Mouse (Mus musculus): Measurements from ENCODE around the gene Tesk1.

The Tesk1 gene

GRCm38 (mm10) chr4:43441639-43442038, at the start of gene Tesk1:
Gene Tesk1, plus strand, starts transcription at chr4:43441939.
- DNase-seq (ENCODE audit: low read depth in 1 of 2, low spot score in 2 of 2) = no peak

GRCm38 (mm10) chr4:43394345-43394891, 47.3 kb upstream of the Tesk1 start:
- DNase-seq (ENCODE audit: low read depth in 1 of 2, low spot score in 2 of 2) = no peak

GRCm38 (mm10) chr4:43395147-43395546, 46.6 kb upstream of the Tesk1 start:
- DNase-seq (ENCODE audit: low read depth in 1 of 2, low spot score in 2 of 2) = no peak

- no peak for DNase-seq (ENCODE audit: low read depth in 1 of 2, low spot score in 2 of 2)
Measured at GRCm38 (mm10) chr4:43395836-43396235, 45.9 kb upstream of the Tesk1 start.

- DNase-seq (ENCODE audit: low read depth in 1 of 2, low spot score in 2 of 2) = no peak
Measured at GRCm38 (mm10) chr4:43396381-43396780, 45.4 kb upstream of the Tesk1 start.

- DNase-seq (ENCODE audit: low read depth in 1 of 2, low spot score in 2 of 2) = no peak
Measured at GRCm38 (mm10) chr4:43398014-43398413, 43.7 kb upstream of the Tesk1 start.

- DNase-seq (ENCODE audit: low read depth in 1 of 2, low spot score in 2 of 2) = no peak
Measured at GRCm38 (mm10) chr4:43398829-43399331, 42.9 kb upstream of the Tesk1 start.

GRCm38 (mm10) chr4:43399391-43400131, 42.2 kb upstream of the Tesk1 start:
- no peak for DNase-seq (ENCODE audit: low read depth in 1 of 2, low spot score in 2 of 2)

- no peak for DNase-seq (ENCODE audit: low read depth in 1 of 2, low spot score in 2 of 2)
Measured at GRCm38 (mm10) chr4:43400976-43401375, 40.8 kb upstream of the Tesk1 start.

GRCm38 (mm10) chr4:43401486-43401885, 40.3 kb upstream of the Tesk1 start:
- no peak for DNase-seq (ENCODE audit: low read depth in 1 of 2, low spot score in 2 of 2)

GRCm38 (mm10) chr4:43402212-43402611, 39.5 kb upstream of the Tesk1 start:
- no peak for DNase-seq (ENCODE audit: low read depth in 1 of 2, low spot score in 2 of 2)

- DNase-seq (ENCODE audit: low read depth in 1 of 2, low spot score in 2 of 2) = no peak
Measured at GRCm38 (mm10) chr4:43404697-43405096, 37.0 kb upstream of the Tesk1 start.

- DNase-seq (ENCODE audit: low read depth in 1 of 2, low spot score in 2 of 2) = no peak
Measured at GRCm38 (mm10) chr4:43406162-43406971, 35.4 kb upstream of the Tesk1 start.

GRCm38 (mm10) chr4:43407071-43407920, 34.4 kb upstream of the Tesk1 start:
- DNase-seq (ENCODE audit: low read depth in 1 of 2, low spot score in 2 of 2) = no peak

GRCm38 (mm10) chr4:43414761-43415160, 27.0 kb upstream of the Tesk1 start:
- DNase-seq (ENCODE audit: low read depth in 1 of 2, low spot score in 2 of 2) = no peak

- DNase-seq (ENCODE audit: low read depth in 1 of 2, low spot score in 2 of 2) = no peak
Measured at GRCm38 (mm10) chr4:43415221-43416070, 26.3 kb upstream of the Tesk1 start.

GRCm38 (mm10) chr4:43416071-43416490, 25.7 kb upstream of the Tesk1 start:
- no peak for DNase-seq (ENCODE audit: low read depth in 1 of 2, low spot score in 2 of 2)

GRCm38 (mm10) chr4:43417269-43418062, 24.3 kb upstream of the Tesk1 start:
- DNase-seq (ENCODE audit: low read depth in 1 of 2, low spot score in 2 of 2) = no peak

GRCm38 (mm10) chr4:43418450-43418849, 23.3 kb upstream of the Tesk1 start:
- no peak for DNase-seq (ENCODE audit: low read depth in 1 of 2, low spot score in 2 of 2)

Data from monocyte, adult 2 months (primary cell).